Mouse (Mus musculus): ENCODE measurements at regions not wholly inside any gene's neighbourhood (a gene's known extent, or its start where the extent isn't known, plus 50 kb on each side); places are given as distances from the start of the nearest gene placed in this dataset.

GRCm38 (mm10) chr10:39316533-39316932 is 52.1 kb upstream of the Fyn start:
- DNase-seq (ENCODE audit: low read depth) = no peak

DNA sequence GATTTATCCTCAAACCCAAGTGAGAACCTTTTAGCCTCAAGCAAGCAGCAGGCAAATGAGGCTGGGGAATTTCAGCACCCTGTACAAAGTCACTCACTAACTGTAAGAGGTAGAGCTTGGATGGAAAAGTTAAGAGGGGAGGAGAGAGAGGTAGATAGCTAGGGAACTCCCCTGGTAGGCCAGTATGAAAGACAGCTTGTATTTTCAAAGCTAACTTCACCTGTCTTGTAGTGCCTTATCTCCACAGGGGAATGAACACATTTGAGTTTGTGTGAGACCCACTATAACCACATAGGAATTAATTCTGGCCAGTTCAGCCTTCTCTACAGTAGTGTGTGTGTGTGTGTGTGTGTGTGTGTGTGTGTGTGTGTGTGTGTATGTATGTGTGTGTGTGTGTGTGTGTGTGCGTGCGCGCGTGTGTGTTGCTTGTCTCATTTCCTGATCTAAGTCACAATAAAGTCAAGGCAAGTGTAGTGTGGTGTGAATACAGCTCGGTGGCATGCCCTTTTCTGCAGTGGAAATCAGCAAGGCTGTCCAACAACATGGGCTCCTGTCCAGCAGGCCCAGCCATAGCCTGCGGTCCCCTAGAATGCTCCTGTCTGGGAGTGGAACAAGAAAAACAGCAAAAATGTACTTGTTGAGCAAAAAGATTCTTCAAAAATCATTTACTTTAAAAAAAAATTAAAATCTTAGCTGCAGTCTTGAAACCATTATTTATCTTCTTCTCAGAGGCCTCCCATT is 53.1 kb upstream of the Fyn start:
- no peak for DNase-seq (ENCODE audit: low read depth)

DNA sequence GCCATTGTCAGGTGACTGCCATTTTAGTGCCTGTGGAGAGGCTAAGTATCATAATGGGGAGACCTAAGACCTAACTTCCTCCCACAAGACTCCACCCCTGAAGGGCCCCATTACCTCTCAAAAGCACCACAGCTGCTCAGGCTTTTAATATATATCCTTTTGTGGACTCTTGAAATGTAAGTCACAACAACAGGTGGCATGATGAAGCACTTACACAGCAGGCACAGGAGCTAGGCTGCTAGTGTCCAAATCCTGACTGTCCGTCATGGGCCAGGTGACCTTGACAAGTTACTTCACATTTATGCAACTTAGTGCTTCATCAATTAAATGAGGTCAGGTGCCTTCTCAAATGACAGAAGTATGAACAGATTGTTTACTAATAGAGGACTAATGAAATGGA is 57.2 kb upstream of the Fyn start:
- DNase-seq (ENCODE audit: low read depth) = no peak

- no peak for DNase-seq (ENCODE audit: low read depth)
These were observed 60.1 kb upstream of the Fyn start for GRCm38 (mm10) chr10:39308535-39308934.

DNA sequence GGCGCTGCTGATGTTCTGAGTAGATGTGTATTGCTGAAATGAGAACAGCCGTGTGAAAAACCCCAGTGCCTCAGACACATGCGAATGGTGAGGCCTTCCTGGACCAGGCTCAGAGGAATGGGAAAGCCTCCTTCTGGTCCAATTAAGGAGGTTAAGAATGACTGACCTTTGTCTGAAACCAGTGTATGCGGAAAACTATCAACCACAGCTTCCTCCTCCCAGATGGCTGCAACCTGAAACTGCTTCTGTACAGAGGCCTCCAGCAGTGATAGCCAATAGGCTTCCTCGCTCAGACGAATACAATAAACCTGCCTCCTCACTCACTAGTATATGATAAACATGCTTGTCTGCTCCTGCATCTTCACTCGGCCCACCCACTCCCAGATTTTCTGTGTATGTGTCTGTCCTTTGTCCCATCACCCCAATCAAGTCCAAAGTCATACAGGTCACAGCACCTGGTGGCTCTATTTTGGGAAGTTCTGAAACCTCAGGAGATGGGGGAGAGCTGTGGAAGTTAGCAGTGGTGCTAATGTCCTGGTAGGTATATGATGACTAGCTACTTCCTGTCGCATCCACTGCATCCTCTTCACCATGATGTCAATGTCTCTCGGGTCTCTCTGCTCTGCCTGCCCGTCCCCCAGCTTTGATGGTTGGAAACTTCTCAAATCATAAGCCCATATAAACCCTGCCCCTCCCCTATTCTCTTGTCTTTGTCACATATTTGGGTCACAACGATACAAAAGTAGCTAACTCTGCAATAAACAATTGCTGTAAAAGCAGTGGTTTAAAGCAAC is 75.8 kb upstream of the Fyn start:
- no peak for DNase-seq (ENCODE audit: low read depth)

DNA sequence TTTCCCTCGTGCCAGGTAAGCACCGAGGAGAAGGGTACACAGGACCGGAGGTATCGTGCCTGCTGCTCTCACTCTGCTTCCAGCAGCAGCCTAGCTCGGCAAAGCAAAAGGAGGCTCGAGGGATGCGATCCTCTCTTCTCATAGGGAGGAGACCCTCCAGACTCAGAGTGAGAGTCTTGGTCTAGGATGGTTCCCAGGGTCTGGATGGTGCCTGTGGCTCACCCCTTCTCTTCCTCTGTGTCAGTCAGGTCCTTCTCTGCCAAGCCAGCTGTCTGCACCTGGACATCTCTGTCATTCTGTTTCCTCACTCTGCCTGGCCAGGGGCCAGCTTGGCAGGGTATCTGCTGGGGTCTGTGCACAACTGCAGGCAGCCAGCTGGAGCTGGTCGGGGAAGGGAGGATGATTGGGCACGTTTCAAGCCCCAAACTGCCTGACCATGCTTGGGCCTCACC is 76.9 kb upstream of the Fyn start:
- peak; percentile 34 for DNase-seq (ENCODE audit: low read depth)

- DNase-seq (ENCODE audit: low read depth) = peak; percentile 63
These were observed 77.4 kb upstream of the Fyn start for GRCm38 (mm10) chr10:39291134-39291746.

- no peak for DNase-seq (ENCODE audit: low read depth)
These were observed 78.4 kb upstream of the Fyn start for GRCm38 (mm10) chr10:39290245-39290644.

DNA sequence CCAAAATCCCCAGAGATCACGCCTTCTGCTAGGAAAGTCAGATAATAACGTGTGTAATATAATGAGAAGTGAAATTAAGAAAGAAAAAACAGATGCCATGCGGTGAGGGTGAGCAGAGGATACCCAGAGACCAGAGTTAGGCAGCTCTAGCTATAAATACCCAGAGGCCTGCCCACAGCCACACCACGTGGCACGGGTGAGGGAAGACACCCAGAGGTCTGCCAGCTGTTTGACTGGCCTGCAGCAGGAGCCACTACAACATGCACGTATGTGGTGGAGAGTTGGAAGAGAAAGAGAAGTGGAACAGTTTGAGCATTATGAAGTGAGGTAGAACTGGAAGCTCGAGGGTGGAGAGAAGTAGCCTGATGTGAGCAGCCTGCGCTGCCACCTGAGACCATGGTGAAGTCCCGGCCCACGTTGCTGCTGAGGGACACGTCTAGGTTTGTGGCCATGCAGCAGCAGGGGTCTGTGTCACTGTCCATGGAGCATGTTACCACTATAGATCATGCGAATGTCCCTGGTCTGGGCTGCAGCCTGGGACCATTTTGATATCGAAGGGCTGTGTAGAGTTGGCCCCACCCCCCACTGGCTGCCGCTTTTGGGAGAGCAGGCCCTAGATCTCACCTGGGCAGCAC is 88.2 kb upstream of the Fyn start:
- no peak for DNase-seq (ENCODE audit: low read depth)

- no peak for DNase-seq (ENCODE audit: low read depth)
These were observed 94.5 kb upstream of the Fyn start for GRCm38 (mm10) chr10:39274202-39274601.

- DNase-seq (ENCODE audit: low read depth) = no peak
These were observed 95.2 kb upstream of the Fyn start for GRCm38 (mm10) chr10:39273426-39273825.

- no peak for DNase-seq (ENCODE audit: low read depth)
These were observed 96.2 kb upstream of the Fyn start for GRCm38 (mm10) chr10:39272387-39272949.

- no peak for DNase-seq (ENCODE audit: low read depth)
These were observed 98.2 kb upstream of the Fyn start for GRCm38 (mm10) chr10:39270406-39270805.

GRCm38 (mm10) chr10:39267236-39267635 is 101.4 kb upstream of the Fyn start:
- DNase-seq (ENCODE audit: low read depth) = no peak

GRCm38 (mm10) chr10:39266482-39266881 is 102.2 kb upstream of the Fyn start:
- DNase-seq (ENCODE audit: low read depth) = peak; percentile 20

GRCm38 (mm10) chr10:39262466-39262865 is 98.9 kb upstream of the Ccn6 start:
- no peak for DNase-seq (ENCODE audit: low read depth)

GRCm38 (mm10) chr10:39261174-39262145 is 97.9 kb upstream of the Ccn6 start:
- peak; percentile 50 for DNase-seq (ENCODE audit: low read depth)

DNA sequence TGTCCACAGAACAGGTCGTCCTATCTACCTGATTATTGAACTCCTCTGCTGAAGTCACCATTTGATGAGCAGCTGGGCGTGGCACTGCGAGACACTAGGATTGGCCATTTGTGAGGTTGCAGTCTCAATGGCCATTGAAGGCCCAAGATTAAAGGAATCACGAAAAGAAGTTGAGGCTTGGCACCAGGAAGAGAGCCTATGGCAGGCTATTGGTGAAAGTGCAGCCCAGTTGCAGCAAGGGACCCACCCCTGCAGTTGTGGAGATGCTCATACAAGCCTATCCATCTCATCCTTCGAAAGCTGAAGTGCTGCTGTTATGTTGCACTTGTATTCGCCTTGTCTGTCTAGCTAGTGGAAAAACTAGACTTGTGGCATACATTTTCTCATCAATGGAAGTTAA is 96.5 kb upstream of the Ccn6 start:
- DNase-seq (ENCODE audit: low read depth) = no peak

GRCm38 (mm10) chr10:39257371-39258154 is 94.0 kb upstream of the Ccn6 start:
- no peak for DNase-seq (ENCODE audit: low read depth)

- DNase-seq (ENCODE audit: low read depth) = no peak
These were observed 91.0 kb upstream of the Ccn6 start for GRCm38 (mm10) chr10:39254561-39254960.

All from fibroblast of lung, adult 2 months (primary cell).